Mouse (Mus musculus) hindbrain, embryonic 11.5 days (tissue): Measurements from ENCODE around the gene Naa15. TPM values are rescaled to one million over a fixed set of nuclear protein-coding genes. Genes with fewer than 3 reads are reported as not detected.

Experiments used
- ATAC-seq: fragments of 200-750 bp; cut with Nextera tagmentation; 2 replicates; pipeline ENCODE4 v1.8.0; 2017; ENCODE audit warnings: mild to moderate bottlenecking, moderate TSS enrichment, moderate library complexity; ENCODE audit not compliant: low FRiP score
- DNase-seq: peaks from one replicate; pipeline ENCODE4 v3.0.0-alpha.2; 2015; ENCODE audit warnings: low spot score
- H3K27ac ChIP-seq: fragments of 300-500 bp; sonication (generic); 2 replicates; pipeline ENCODE4 v1.5.1; 2014; ENCODE audit warnings: mild to moderate bottlenecking, low read depth, low read length
- H3K27me3 ChIP-seq: fragments of 300-500 bp; sonication (generic); 2 replicates; pipeline ENCODE4 v1.6.1; 2014; ENCODE audit warnings: mild to moderate bottlenecking, low read length, moderate library complexity, mixed read lengths; ENCODE audit not compliant: control insufficient read depth, insufficient read depth
- H3K36me3 ChIP-seq: fragments of 300-500 bp; sonication (generic); 2 replicates; pipeline ENCODE4 v1.6.1; 2014; ENCODE audit warnings: mild to moderate bottlenecking, low read length, moderate library complexity, mixed read lengths; ENCODE audit not compliant: control insufficient read depth, insufficient read depth
- H3K4me1 ChIP-seq: fragments of 300-500 bp; sonication (generic); replicated peaks from 2 replicates; pipeline ENCODE4 v1.6.1; 2014; ENCODE audit warnings: low read length, mixed read lengths; ENCODE audit not compliant: control insufficient read depth, insufficient read depth
- H3K4me2 ChIP-seq: fragments of 300-500 bp; sonication (generic); replicated peaks from 2 replicates; pipeline ENCODE4 v1.6.1; 2014; ENCODE audit warnings: mild to moderate bottlenecking, low read depth, low read length
- H3K4me3 ChIP-seq: fragments of 300-500 bp; sonication (generic); 2 replicates; pipeline ENCODE4 v1.5.1; 2014; ENCODE audit warnings: low read depth, low read length
- H3K9ac ChIP-seq: fragments of 300-500 bp; sonication (generic); 2 replicates; pipeline ENCODE4 v1.6.1; 2014; ENCODE audit warnings: low read depth, low read length
- H3K9me3 ChIP-seq: fragments of 300-500 bp; sonication (generic); 2 replicates; pipeline ENCODE4 v1.6.1; 2016; ENCODE audit warnings: low read length; ENCODE audit not compliant: control insufficient read depth
- WGBS: fragments of 180-500 bp; shearing (Covaris S2); extraction: QIAGEN DNeasy Blood & Tissue Kit; methylation state at CpG from one replicate; pipeline ENCODE4 v1.1.7; 2014; 5-methylcytosine and 5-hydroxymethylcytosine counted together
- polyA plus RNA-seq: library from polyadenylated mRNA; unstranded; fragments of >200 nt; fragmentation: Nextera tagmentation; extraction: Ambion mirVana; gene quantifications from 2 replicates; pipeline ENCODE4 v1.2.1, GENCODE M21; 2014

The Naa15 gene
- polyA plus RNA-seq, 1 experiment from 2014 or later: 59.3 TPM

- no peak for DNase-seq
- Histone ChIP-seq H3K4me1 (no peaks in the 10 kb centered on the region), H3K36me3 (peaks cover 6% of the 10 kb centered on the region)
Observed at GRCm38 (mm10) chr3:51525186-51525785, 110.3 kb downstream of the Naa15 start.

More at GRCm38 (mm10) chr3:51525186-51525785, 110.3 kb downstream of the Naa15 start:
- 84% methylated on average over 16 of the region's 16 CpGs for WGBS
- no peak overlapping the region for H3K27ac ChIP-seq
- no peak overlapping the region for H3K4me2 ChIP-seq
- H3K9ac ChIP-seq: no peak overlapping the region
- H3K27me3 ChIP-seq: no peaks in the 10 kb centered on the region
- H3K4me3 ChIP-seq: no peak overlapping the region
- ATAC-seq: no peak
- no peaks in the 10 kb centered on the region for H3K9me3 ChIP-seq

Other genes starting within 250 kb of the Naa15 start
- 12.7 and 15.0 TPM in 2 replicates for gene Noct, start 190.7 kb upstream of the Naa15 start, polyA plus RNA-seq
- 45.4 and 48.7 TPM in 2 replicates for gene Elf2, start 74.5 kb upstream of the Naa15 start, polyA plus RNA-seq
- gene Mgarp, start 18.4 kb upstream of the Naa15 start, polyA plus RNA-seq: 4.0 and 5.5 TPM in 2 replicates
- gene Ndufc1, start 6.2 kb upstream of the Naa15 start, polyA plus RNA-seq: 714 and 715 TPM in 2 replicates
- 11.7 and 16.4 TPM in 2 replicates for gene Rab33b, start 68.8 kb downstream of the Naa15 start, polyA plus RNA-seq
- gene Setd7, start 145.7 kb downstream of the Naa15 start, polyA plus RNA-seq: 4.0 and 8.2 TPM in 2 replicates
- gene Mgst2, start 245.2 kb downstream of the Naa15 start, polyA plus RNA-seq: 0.09 TPM in 1 of 2 replicates, not detected in the other